Mouse (Mus musculus) midbrain, postnatal 0 days (tissue): ENCODE results near the gene Tpk1. TPM values are rescaled to one million over a fixed set of nuclear protein-coding genes. Genes with fewer than 3 reads are reported as not detected.

Experiments used
- ATAC-seq: fragments of 200-750 bp; cut with Nextera tagmentation; 2 replicates; pipeline ENCODE4 v1.8.0; 2017; ENCODE audit warnings: moderate number of reproducible peaks, mild to moderate bottlenecking, moderate TSS enrichment, moderate library complexity; ENCODE audit not compliant: low FRiP score
- DNase-seq: peaks from one replicate; pipeline ENCODE4 v3.0.0-alpha.2; 2015; ENCODE audit warnings: low spot score
- H3K27ac ChIP-seq: fragments of 300-500 bp; sonication (generic); 2 replicates; pipeline ENCODE4 v1.5.1; 2014; ENCODE audit warnings: low read depth, mild to moderate bottlenecking, low read length, mixed read lengths
- H3K27me3 ChIP-seq: fragments of 300-500 bp; sonication (generic); 2 replicates; pipeline ENCODE4 v1.6.1; 2014; ENCODE audit warnings: low read length, control low read depth, mixed read lengths; ENCODE audit not compliant: insufficient read depth
- H3K36me3 ChIP-seq: fragments of 300-500 bp; sonication (generic); 2 replicates; pipeline ENCODE4 v1.6.1; 2014; ENCODE audit warnings: low read length, control low read depth, mixed read lengths; ENCODE audit not compliant: insufficient read depth
- H3K4me1 ChIP-seq: fragments of 300-500 bp; sonication (generic); 2 replicates; pipeline ENCODE4 v1.6.1; 2014; ENCODE audit warnings: mild to moderate bottlenecking, control low read depth, antibody characterized with exemption, low read length, mixed read lengths; ENCODE audit not compliant: insufficient read depth
- H3K4me2 ChIP-seq: fragments of 300-500 bp; sonication (generic); 2 replicates; pipeline ENCODE4 v1.6.1; 2014; ENCODE audit warnings: low read depth, mild to moderate bottlenecking, low read length, mixed read lengths; ENCODE audit not compliant: poor library complexity, severe bottlenecking
- H3K4me3 ChIP-seq: fragments of 300-500 bp; sonication (generic); 2 replicates; pipeline ENCODE4 v1.5.1; 2014; ENCODE audit warnings: low read depth, mild to moderate bottlenecking, low read length, moderate library complexity
- H3K9ac ChIP-seq: fragments of 300-500 bp; sonication (generic); replicated peaks from 2 replicates; pipeline ENCODE4 v1.6.1; 2014; ENCODE audit warnings: mild to moderate bottlenecking, low read length, moderate library complexity, mixed read lengths; ENCODE audit not compliant: poor library complexity, severe bottlenecking
- H3K9me3 ChIP-seq: fragments of 300-500 bp; sonication (generic); 2 replicates; pipeline ENCODE4 v1.6.1; 2016; ENCODE audit warnings: low read length, control low read depth
- CTCF ChIP-seq: IDR thresholded peaks from 2 replicates; pipeline ENCODE4 v1.5.1; 2016; ENCODE audit warnings: antibody characterized with exemption, mild to moderate bottlenecking
- WGBS: fragments of 180-500 bp; shearing (Covaris S2); extraction: QIAGEN DNeasy Blood & Tissue Kit; methylation state at CpG from one replicate; pipeline ENCODE4 v1.1.7; 2014; 5-methylcytosine and 5-hydroxymethylcytosine counted together
- polyA plus RNA-seq: library from polyadenylated mRNA; unstranded; fragments of >200 nt; fragmentation: Nextera tagmentation; extraction: Ambion mirVana; gene quantifications from 2 replicates; pipeline ENCODE4 v1.2.1, GENCODE M21; 2015
- total RNA-seq: library from RNA; depleted of rRNA; stranded (reverse); fragments of >200 nt; gene quantifications from 2 replicates; pipeline ENCODE4 v1.2.3, GENCODE M21; 2014

The Tpk1 gene
- total and polyA plus RNA-seq, 2 experiments from 2014 or later, result 4.4 to 6.0 TPM

DNA sequence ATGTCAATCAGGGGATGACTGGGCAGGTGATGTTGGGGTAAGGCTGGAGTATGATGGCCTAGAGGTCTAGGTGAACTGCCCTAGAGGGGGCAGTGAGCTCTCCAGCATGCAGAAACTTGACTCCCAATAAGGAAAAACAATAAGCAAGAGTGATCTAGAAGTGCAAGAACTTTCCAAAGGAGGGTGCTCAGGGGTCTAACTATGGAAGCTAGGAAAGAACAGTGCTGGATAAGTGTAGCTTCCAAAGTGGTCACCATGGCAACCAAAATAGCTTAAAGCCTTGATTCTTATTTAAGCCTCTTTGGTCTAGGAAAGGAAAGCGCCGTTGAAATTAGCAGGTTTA lies 368.6 kb downstream of the Tpk1 start:
- WGBS, result 4% methylated on average over 2 of the region's 2 CpGs
- peak; percentile 69 for DNase-seq
- Histone ChIP-seq H3K4me3 (no peak overlapping the region), H3K9ac (no peak overlapping the region), H3K4me1 (peaks cover 5% of the 10 kb centered on the region), H3K36me3 (no peaks in the 10 kb centered on the region), H3K9me3 (no peaks in the 10 kb centered on the region), H3K4me2 (no peak overlapping the region), H3K27me3 (no peaks in the 10 kb centered on the region), H3K27ac (no peak overlapping the region)
- TF ChIP-seq CTCF, result no peak
- ATAC-seq, result peak; percentile 59

DNA sequence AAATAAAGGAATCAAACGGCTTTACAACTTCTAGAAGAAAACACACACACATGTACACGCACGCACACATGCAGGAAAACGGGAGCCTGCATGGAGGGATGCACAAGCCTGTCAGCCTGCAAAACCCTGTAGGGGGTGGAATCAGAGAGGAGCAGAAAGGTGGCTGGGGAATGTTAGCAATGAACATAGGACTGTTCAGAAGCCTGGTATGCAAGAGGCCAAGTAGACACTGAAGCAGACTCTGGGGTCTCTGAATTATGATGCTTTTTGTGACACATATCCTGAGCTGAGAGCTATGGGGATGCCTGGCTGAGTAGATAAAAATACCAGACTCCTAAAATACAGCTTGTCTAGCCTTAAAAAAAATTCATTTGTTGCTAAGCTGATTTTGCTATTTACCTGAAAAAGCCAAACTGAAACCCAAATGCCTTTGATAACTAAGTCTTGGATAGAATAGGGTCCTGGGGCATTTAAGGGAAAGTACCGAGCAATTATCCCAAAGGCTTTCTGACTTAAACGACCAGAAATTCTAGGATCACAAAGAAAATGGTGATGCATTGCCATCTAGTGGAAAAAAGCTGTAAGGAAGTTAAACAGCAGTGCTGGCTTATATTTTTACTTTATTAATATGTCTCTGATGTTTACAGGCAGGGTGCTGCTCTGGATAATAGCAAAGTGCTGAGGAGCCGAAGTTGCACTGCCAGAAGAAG lies 369.1 kb downstream of the Tpk1 start:
- Histone ChIP-seq H3K27ac (no peak overlapping the region), H3K9me3 (no peaks in the 10 kb centered on the region), H3K36me3 (no peaks in the 10 kb centered on the region), H3K9ac (no peak overlapping the region), H3K4me3 (no peak overlapping the region), H3K27me3 (no peaks in the 10 kb centered on the region), H3K4me1 (peaks cover 5% of the 10 kb centered on the region), H3K4me2 (no peak overlapping the region)
- WGBS, result 23% methylated on average over 7 of the region's 7 CpGs
- peak; percentile 85 for TF ChIP-seq CTCF
- peak; percentile 80 for DNase-seq
- peak; percentile 59 for ATAC-seq

DNA sequence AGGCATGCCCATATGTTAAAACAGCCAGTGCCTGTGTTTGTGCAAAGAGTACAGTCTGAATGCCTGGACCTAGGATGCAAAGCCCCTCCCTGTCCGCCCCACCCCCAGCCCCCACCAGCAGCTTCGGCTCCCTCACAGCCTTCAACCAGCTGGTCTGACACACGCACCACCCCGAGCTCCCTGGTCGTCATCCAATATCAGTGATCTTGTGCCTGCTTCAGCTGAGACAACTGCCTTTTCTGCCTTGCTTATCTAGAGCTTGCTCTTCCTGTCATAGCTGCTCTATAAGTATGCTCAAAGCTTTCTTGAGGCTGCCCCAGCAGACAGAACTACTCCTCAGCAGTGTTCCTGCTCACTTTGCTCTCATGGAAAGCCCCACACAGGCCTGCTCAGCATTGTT lies 370.2 kb downstream of the Tpk1 start:
- no peaks in the 10 kb centered on the region for H3K36me3 ChIP-seq
- H3K27me3 ChIP-seq, result no peaks in the 10 kb centered on the region
- no peak overlapping the region for H3K4me3 ChIP-seq
- ATAC-seq (no peak), DNase-seq (peak; percentile 27)
- no peak for TF ChIP-seq CTCF
- no peak overlapping the region for H3K9ac ChIP-seq
- no peaks in the 10 kb centered on the region for H3K9me3 ChIP-seq
- H3K4me1 ChIP-seq, result peaks cover 5% of the 10 kb centered on the region
- 48% methylated on average over 5 of the region's 5 CpGs for WGBS
- H3K27ac ChIP-seq, result no peak overlapping the region
- H3K4me2 ChIP-seq, result no peak overlapping the region
